Mouse (Mus musculus) cerebellum, postnatal 14 days (tissue): ENCODE measurements around the gene Gpr132.

Source experiments
- DNase-seq, 2 experiments: peaks; one replicate each; pipeline ENCODE4 v3.0.0; 2021; ENCODE audit warnings: mixed read lengths in 2 of 2

Gpr132 gene

GRCm38 (mm10) chr12:112868178-112869087, at the start of gene Gpr132:
TSS of gene Gpr132 (minus strand) at chr12:112868228.
- peak in 1 of 2 experiments; percentile 50 for DNase-seq

GRCm38 (mm10) chr12:112917486-112917885, 49.5 kb upstream of the Gpr132 start:
- no peak for DNase-seq

GRCm38 (mm10) chr12:112916698-112917400, 48.8 kb upstream of the Gpr132 start:
- no peak for DNase-seq

- DNase-seq = no peak
These were observed 47.6 kb upstream of the Gpr132 start for GRCm38 (mm10) chr12:112915587-112915986.

- DNase-seq = no peak
These were observed 46.5 kb upstream of the Gpr132 start for GRCm38 (mm10) chr12:112914527-112914926.

- DNase-seq = peak; percentile 82 to 87
These were observed 45.1 kb upstream of the Gpr132 start for GRCm38 (mm10) chr12:112912951-112913745.

GRCm38 (mm10) chr12:112911701-112912100, 43.7 kb upstream of the Gpr132 start:
- no peak for DNase-seq

- no peak for DNase-seq
These were observed 41.0 kb upstream of the Gpr132 start for GRCm38 (mm10) chr12:112908991-112909390.

- no peak for DNase-seq
These were observed 37.0 kb upstream of the Gpr132 start for GRCm38 (mm10) chr12:112905001-112905400.

GRCm38 (mm10) chr12:112903941-112904340, 35.9 kb upstream of the Gpr132 start:
- DNase-seq = no peak

GRCm38 (mm10) chr12:112900641-112901040, 32.6 kb upstream of the Gpr132 start:
- no peak for DNase-seq

GRCm38 (mm10) chr12:112898960-112899359, 30.9 kb upstream of the Gpr132 start:
- DNase-seq = no peak

GRCm38 (mm10) chr12:112898351-112898750, 30.3 kb upstream of the Gpr132 start:
- no peak for DNase-seq

GRCm38 (mm10) chr12:112897522-112898212, 29.6 kb upstream of the Gpr132 start:
- DNase-seq = no peak

- DNase-seq = no peak
These were observed 26.9 kb upstream of the Gpr132 start for GRCm38 (mm10) chr12:112894969-112895368.

- no peak for DNase-seq
These were observed 26.4 kb upstream of the Gpr132 start for GRCm38 (mm10) chr12:112894303-112894884.

GRCm38 (mm10) chr12:112885465-112885864, 17.4 kb upstream of the Gpr132 start:
- no peak for DNase-seq

- DNase-seq = peak; percentile 69 to 83
These were observed 13.3 kb upstream of the Gpr132 start for GRCm38 (mm10) chr12:112881301-112881815.

- DNase-seq = no peak
These were observed 12.6 kb upstream of the Gpr132 start for GRCm38 (mm10) chr12:112880661-112881060.

- no peak for DNase-seq
These were observed 11.7 kb upstream of the Gpr132 start for GRCm38 (mm10) chr12:112879731-112880130.

- no peak for DNase-seq
These were observed 9.6 kb upstream of the Gpr132 start for GRCm38 (mm10) chr12:112877607-112878020.
